Mouse (Mus musculus) thymus, adult 2 months (tissue): ENCODE results near the gene Exoc4.

Experiments
- CTCF ChIP-seq: fragments of 200-500 bp; IDR thresholded peaks from 2 replicates; pipeline ENCODE4 v1.5.1; 2012; ENCODE audit warnings: mild to moderate bottlenecking, control low read depth, low read length, moderate library complexity, borderline replicate concordance; ENCODE audit not compliant: control insufficient read depth, poor library complexity, insufficient read depth; ENCODE audit errors: extremely low read depth
- POLR2A ChIP-seq: fragments of 200-500 bp; IDR thresholded peaks from 2 replicates; pipeline ENCODE4 v1.6.1; 2012; ENCODE audit warnings: mild to moderate bottlenecking, low read length, control low read depth, moderate library complexity; ENCODE audit not compliant: control insufficient read depth, poor library complexity, insufficient read depth; ENCODE audit errors: extremely low read depth

- TF ChIP-seq POLR2A (no peak), CTCF (no peak)
These were observed 247.4 kb downstream of the Exoc4 start for GRCm38 (mm10) chr6:33496141-33496855.
